In the genomic region with DNA sequence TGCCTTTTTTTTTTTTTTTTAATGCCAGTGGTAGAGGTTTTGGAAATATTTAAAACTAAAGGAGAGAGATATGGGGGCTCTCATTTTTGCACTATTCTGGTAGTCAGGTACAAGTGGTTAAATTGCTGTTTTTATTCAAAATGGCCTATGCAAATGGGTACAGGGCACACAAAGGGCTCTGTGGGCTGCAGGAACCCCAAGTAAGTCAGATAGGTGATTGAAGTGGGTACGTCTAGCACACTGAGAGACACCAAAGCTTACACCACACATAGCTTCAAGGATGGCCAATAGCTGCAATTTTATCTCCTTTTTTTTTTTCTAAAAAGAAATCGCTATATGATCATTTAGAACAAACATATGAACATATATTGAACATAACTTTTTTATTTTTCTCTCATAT, we compare ENCODE assay signal across 28 mouse cellular contexts. TPM values are rescaled to one million over a fixed set of nuclear protein-coding genes. Genes with fewer than 3 reads are reported as not detected.
DNase-seq lines count a peak whose midpoint lies in the region; ATAC-seq lines count a peak whose summit lies in the region.
"Had no signal": no experiment of that assay in that cellular context is flagged by ENCODE, and none has a peak within 500 bp of the region (broad histone marks: within the 10 kb centered on the region; RNA-seq: fewer than 3 reads in every experiment).

No protein-coding gene starts in this region.

- no peaks in the 10 kb centered on the region for H3K4me1 ChIP-seq in intestine, embryonic 15.5 days (replicated peaks)
- H3K4me1 ChIP-seq in midbrain, embryonic 13.5 days (replicated peaks): no peaks in the 10 kb centered on the region
- H3K4me1 ChIP-seq: embryonic facial prominence, embryonic 13.5 days; embryonic facial prominence, embryonic 15.5 days; forebrain, embryonic 10.5 days; forebrain, embryonic 12.5 days had no signal

- H3K4me3 ChIP-seq in intestine, embryonic 15.5 days (replicated peaks): no peak overlapping the region
- no peak overlapping the region for H3K4me3 ChIP-seq in midbrain, embryonic 13.5 days (replicated peaks)
- H3K4me3 ChIP-seq: embryonic facial prominence, embryonic 13.5 days; embryonic facial prominence, embryonic 15.5 days; erythroblast, embryonic 14.5 days; forebrain, embryonic 10.5 days; forebrain, embryonic 12.5 days had no signal

- peak; percentile 45 for ATAC-seq in CD4-positive, CD25-positive, alpha-beta regulatory T cell, adult 4 months
- peak; percentile 42 for ATAC-seq in activated CD4-positive, CD25-positive, alpha-beta regulatory T cell, adult 4 months
- no peak for ATAC-seq in intestine, embryonic 15.5 days
- ATAC-seq in midbrain, embryonic 13.5 days: no peak
- ATAC-seq: forebrain, embryonic 14.5 days; forebrain, embryonic 16.5 days had no signal

- WGBS in intestine, embryonic 15.5 days: 80% methylated on average over 2 of the region's 2 CpGs
- 79% methylated on average over 2 of the region's 2 CpGs for WGBS in midbrain, embryonic 13.5 days

- no peak overlapping the region for H3K4me2 ChIP-seq in intestine, embryonic 15.5 days (replicated peaks)
- no peak overlapping the region for H3K4me2 ChIP-seq in midbrain, embryonic 13.5 days (replicated peaks)
- H3K4me2 ChIP-seq: embryonic facial prominence, embryonic 13.5 days; embryonic facial prominence, embryonic 15.5 days; forebrain, embryonic 12.5 days had no signal

- no peak overlapping the region for H3K27ac ChIP-seq in intestine, embryonic 15.5 days
- H3K27ac ChIP-seq in midbrain, embryonic 13.5 days: no peak overlapping the region
- H3K27ac ChIP-seq: embryonic facial prominence, embryonic 13.5 days; embryonic facial prominence, embryonic 15.5 days; forebrain, embryonic 10.5 days; forebrain, embryonic 12.5 days had no signal

- peak; percentile 54 for DNase-seq in thymus, postnatal 0 days (ENCODE audit: low spot score)
- DNase-seq in thymus, postnatal 25 days: no peak
- peak; percentile 54 for DNase-seq in naive thymus-derived CD4-positive, alpha-beta T cell, adult 2 months (ENCODE audit: low read depth)
- DNase-seq in right cerebral cortex, adult 2 months (ENCODE audit: low spot score in 2 of 2): no peak
- DNase-seq: adrenal gland, adult 2 months; adrenal gland, postnatal 10 days; adrenal gland, postnatal 25 days; B cell, adult 2 months; cerebellum, adult 11 months; cerebellum, adult 18-20 months; cerebellum, adult 8-10 months; cerebellum, adult 9-11 months; cerebellum, postnatal 14 days; cerebellum, postnatal 36 days; embryo, embryonic 11 days had no signal

- no peaks in the 10 kb centered on the region for H3K9me3 ChIP-seq in intestine, embryonic 15.5 days
- peaks cover 4% of the 10 kb centered on the region for H3K9me3 ChIP-seq in midbrain, embryonic 13.5 days
- H3K9me3 ChIP-seq: embryonic facial prominence, embryonic 15.5 days; forebrain, embryonic 10.5 days had no signal

- H3K9ac ChIP-seq in intestine, embryonic 15.5 days: no peak overlapping the region
- no peak overlapping the region for H3K9ac ChIP-seq in midbrain, embryonic 13.5 days (replicated peaks)
- H3K9ac ChIP-seq: embryonic facial prominence, embryonic 13.5 days; embryonic facial prominence, embryonic 15.5 days; forebrain, embryonic 12.5 days had no signal

- H3K27me3 ChIP-seq in intestine, embryonic 15.5 days (replicated peaks): no peaks in the 10 kb centered on the region
- no peaks in the 10 kb centered on the region for H3K27me3 ChIP-seq in midbrain, embryonic 13.5 days
- H3K27me3 ChIP-seq: embryonic facial prominence, embryonic 13.5 days; embryonic facial prominence, embryonic 15.5 days; forebrain, embryonic 12.5 days had no signal

- no peaks in the 10 kb centered on the region for H3K36me3 ChIP-seq in intestine, embryonic 15.5 days
- no peaks in the 10 kb centered on the region for H3K36me3 ChIP-seq in midbrain, embryonic 13.5 days
- H3K36me3 ChIP-seq: embryonic facial prominence, embryonic 13.5 days; embryonic facial prominence, embryonic 15.5 days; forebrain, embryonic 10.5 days; forebrain, embryonic 12.5 days had no signal

RNA-seq across cellular contexts. Expression of gene Gm17490, which starts 6.5 kb away (rescaled TPM):
- not detected in 2 replicates for polyA plus RNA-seq in thymus, postnatal 0 days (2015; fragmentation: Nextera tagmentation; extraction: Ambion mirVana)
- polyA plus RNA-seq in CD4-positive, CD25-positive, alpha-beta regulatory T cell, adult 4 months (2017; shearing (Covaris generic)): not detected
- not detected for polyA plus RNA-seq in activated CD4-positive, CD25-positive, alpha-beta regulatory T cell, adult 4 months (2017; shearing (Covaris generic))
- polyA plus RNA-seq in intestine, embryonic 15.5 days (2015; fragmentation: Nextera tagmentation; extraction: Ambion mirVana): not detected in 2 replicates
- polyA plus RNA-seq in midbrain, embryonic 13.5 days (2015; fragmentation: Nextera tagmentation; extraction: Ambion mirVana): not detected in 2 replicates
- polyA plus RNA-seq: adrenal gland, adult 2 months; brain, embryonic 14.5 days; embryonic facial prominence, embryonic 11.5 days; embryonic facial prominence, embryonic 13.5 days; embryonic facial prominence, embryonic 15.5 days; erythroblast, embryonic 14.5 days; forebrain, embryonic 10.5 days; forebrain, embryonic 12.5 days; forebrain, embryonic 14.5 days; forebrain, embryonic 16.5 days had no signal

RNA-seq across cellular contexts. Expression of gene Rbm17, which starts 15.6 kb away (rescaled TPM):
- polyA plus RNA-seq in thymus, postnatal 0 days (2015; fragmentation: Nextera tagmentation; extraction: Ambion mirVana): 188 and 189 TPM in 2 replicates
- polyA plus RNA-seq in CD4-positive, CD25-positive, alpha-beta regulatory T cell, adult 4 months (2017; shearing (Covaris generic)): 10 to 100 TPM; 34.7 TPM
- polyA plus RNA-seq in activated CD4-positive, CD25-positive, alpha-beta regulatory T cell, adult 4 months (2017; shearing (Covaris generic)): 10 to 100 TPM; 33.1 to 38.5 TPM
- 128 and 138 TPM in 2 replicates for polyA plus RNA-seq in intestine, embryonic 15.5 days (2015; fragmentation: Nextera tagmentation; extraction: Ambion mirVana)
- 140 and 146 TPM in 2 replicates for polyA plus RNA-seq in midbrain, embryonic 13.5 days (2015; fragmentation: Nextera tagmentation; extraction: Ambion mirVana)

RNA-seq across cellular contexts. Expression of gene Il2ra, which starts 23.0 kb away (rescaled TPM):
- 46.0 and 51.1 TPM in 2 replicates for polyA plus RNA-seq in thymus, postnatal 0 days (2015; fragmentation: Nextera tagmentation; extraction: Ambion mirVana)
- polyA plus RNA-seq in CD4-positive, CD25-positive, alpha-beta regulatory T cell, adult 4 months (2017; shearing (Covaris generic)): 100 to 1,000 TPM; 347 to 420 TPM
- polyA plus RNA-seq in activated CD4-positive, CD25-positive, alpha-beta regulatory T cell, adult 4 months (2017; shearing (Covaris generic)): 100 to 1,000 TPM; 305 to 312 TPM
- 0.03 and 0.06 TPM in 2 replicates for polyA plus RNA-seq in intestine, embryonic 15.5 days (2015; fragmentation: Nextera tagmentation; extraction: Ambion mirVana)
- polyA plus RNA-seq in midbrain, embryonic 13.5 days (2015; fragmentation: Nextera tagmentation; extraction: Ambion mirVana): 0.16 TPM in 1 of 2 replicates, not detected in the other
- polyA plus RNA-seq: adrenal gland, adult 2 months; embryonic facial prominence, embryonic 11.5 days; embryonic facial prominence, embryonic 13.5 days; embryonic facial prominence, embryonic 15.5 days; forebrain, embryonic 10.5 days; forebrain, embryonic 12.5 days; forebrain, embryonic 14.5 days; forebrain, embryonic 16.5 days had no signal

Comparison
In these comparisons a context has a peak if more than half of its experiments do, and no peak if none do; other contexts are left out.
1. DNase-seq: peak in thymus, postnatal 0 days (single experiment) and naive thymus-derived CD4-positive, alpha-beta T cell, adult 2 months (single experiment); none in thymus, postnatal 25 days (single experiment) and right cerebral cortex, adult 2 months (0 of 2).
2. ATAC-seq: peak in CD4-positive, CD25-positive, alpha-beta regulatory T cell, adult 4 months (single experiment) and activated CD4-positive, CD25-positive, alpha-beta regulatory T cell, adult 4 months (single experiment); none in intestine, embryonic 15.5 days (single experiment) and midbrain, embryonic 13.5 days (single experiment).
3. RNA of gene Il2ra, which starts 23.0 kb away (polyA plus RNA-seq): 347 to 420 TPM in CD4-positive, CD25-positive, alpha-beta regulatory T cell, adult 4 months, 305 to 312 TPM in activated CD4-positive, CD25-positive, alpha-beta regulatory T cell, adult 4 months and 46.0 to 51.1 TPM in thymus, postnatal 0 days; 0.16 TPM in midbrain, embryonic 13.5 days and 0.03 to 0.06 TPM in intestine, embryonic 15.5 days; every median in the first group is over 10 times any median in the second.